Mouse (Mus musculus) CH12.LX (cell line): Measurements from ENCODE around the gene Gm13539. TPM values are rescaled to one million over a fixed set of nuclear protein-coding genes. Genes with fewer than 3 reads are reported as not detected.

Experiments used
- DNase-seq: peaks from one replicate; pipeline ENCODE4 v3.0.0-alpha.2; 2013; ENCODE audit errors: extremely low read depth
- H3K27ac ChIP-seq: 2 replicates; pipeline ENCODE4 v1.5.1; 2012; ENCODE audit warnings: low read depth, mild to moderate bottlenecking, control low read depth, moderate library complexity; ENCODE audit not compliant: insufficient read depth
- H3K27me3 ChIP-seq: replicated peaks from 2 replicates; pipeline ENCODE3; 2012; ENCODE audit warnings: inconsistent platforms
- H3K36me3 ChIP-seq, 2 experiments: replicated peaks in 1 of 2; 2 replicates each; pipeline versions ENCODE3 to v1.6.1; 2012; ENCODE audit warnings: inconsistent platforms in 1 of 2, low read length in 1 of 2, mild to moderate bottlenecking in 1 of 2, mixed read lengths in 1 of 2, moderate library complexity in 1 of 2; ENCODE audit not compliant: control insufficient read depth in 1 of 2, insufficient read depth in 1 of 2
- H3K4me1 ChIP-seq, 2 experiments: 2 replicates each; pipeline ENCODE4 v1.6.1; 2012; ENCODE audit warnings: inconsistent platforms in 1 of 2, moderate library complexity in 1 of 2; ENCODE audit not compliant: insufficient read depth in 2 of 2, control insufficient read depth in 1 of 2
- H3K4me2 ChIP-seq: 2 replicates; pipeline ENCODE4 v1.6.1; 2012; ENCODE audit warnings: low read depth, mild to moderate bottlenecking, control low read depth; ENCODE audit not compliant: poor library complexity, insufficient read depth, severe bottlenecking
- H3K4me3 ChIP-seq, 3 experiments: fragments of 150-350 bp in 1 of 3; sonication (generic) in 1 of 3; replicated peaks in 1 of 3; 2 replicates each; pipeline versions ENCODE3 to v1.5.1; 2011 to 2012; ENCODE audit warnings: low read depth in 2 of 3, low read length in 2 of 3, mild to moderate bottlenecking in 2 of 3, moderate library complexity in 2 of 3, control low read depth in 1 of 3, improper control_type of control experiment in 1 of 3, inconsistent platforms in 1 of 3, mixed read lengths in 1 of 3; ENCODE audit not compliant: poor library complexity in 1 of 3
- H3K79me2 ChIP-seq: replicated peaks from 2 replicates; pipeline ENCODE4 v1.6.1; 2012; ENCODE audit warnings: mild to moderate bottlenecking, moderate library complexity; ENCODE audit not compliant: control insufficient read depth, poor library complexity, insufficient read depth, severe bottlenecking; ENCODE audit errors: extremely low read depth
- H3K9ac ChIP-seq: 2 replicates; pipeline ENCODE4 v1.6.1; 2012; ENCODE audit warnings: low read depth, mild to moderate bottlenecking, control low read depth, moderate library complexity; ENCODE audit not compliant: insufficient read depth
- H3K9me3 ChIP-seq: replicated peaks from 2 replicates; pipeline ENCODE3; 2012; ENCODE audit warnings: low read length, inconsistent platforms, mixed read lengths
- CHD2 ChIP-seq: IDR thresholded peaks from 2 replicates; pipeline ENCODE4 v1.6.1; 2011; ENCODE audit warnings: low read length, improper control_type of control experiment
- CTCF ChIP-seq, 2 experiments: IDR thresholded peaks in 1 of 2; conservative IDR thresholded peaks in 1 of 2; 2 replicates each; pipeline ENCODE4 v1.5.1; 2011 to 2012; ENCODE audit warnings: low read depth in 2 of 2, low read length in 2 of 2, improper control_type of control experiment in 1 of 2, inconsistent platforms in 1 of 2, mild to moderate bottlenecking in 1 of 2, moderate library complexity in 1 of 2
- E2F4 ChIP-seq: IDR thresholded peaks from 2 replicates; pipeline ENCODE4 v1.6.1; 2011; ENCODE audit warnings: low read depth, low read length, improper control_type of control experiment; ENCODE audit not compliant: insufficient replicate concordance
- ELF1 ChIP-seq: IDR thresholded peaks from 2 replicates; pipeline ENCODE4 v1.6.1; 2014; ENCODE audit warnings: low read depth, mild to moderate bottlenecking, inconsistent platforms, low read length, improper control_type of control experiment
- EP300 ChIP-seq: IDR thresholded peaks from 2 replicates; pipeline ENCODE4 v1.6.1; 2011; ENCODE audit warnings: low read length, improper control_type of control experiment
- ETS1 ChIP-seq: conservative IDR thresholded peaks from 2 replicates; pipeline ENCODE4 v1.6.1; 2012; ENCODE audit warnings: low read depth, mild to moderate bottlenecking, inconsistent platforms, low read length, improper control_type of control experiment, moderate library complexity
- HCFC1 ChIP-seq: IDR thresholded peaks from 2 replicates; pipeline ENCODE4 v1.6.1; 2012; ENCODE audit warnings: low read depth, mild to moderate bottlenecking, inconsistent platforms, low read length, improper control_type of control experiment
- JUN ChIP-seq: IDR thresholded peaks from 2 replicates; pipeline ENCODE4 v1.6.1; 2011; ENCODE audit warnings: low read depth, mild to moderate bottlenecking, low read length, improper control_type of control experiment, moderate library complexity; ENCODE audit not compliant: insufficient read depth
- JUND ChIP-seq: conservative IDR thresholded peaks from 2 replicates; pipeline ENCODE4 v1.6.1; 2011; ENCODE audit warnings: low read depth, low read length, improper control_type of control experiment
- MAFK ChIP-seq: IDR thresholded peaks from 2 replicates; pipeline ENCODE4 v1.6.1; 2011; ENCODE audit warnings: low read length, improper control_type of control experiment; ENCODE audit not compliant: insufficient replicate concordance
- MAX ChIP-seq: IDR thresholded peaks from 2 replicates; pipeline ENCODE4 v1.6.1; 2011; ENCODE audit warnings: low read length, improper control_type of control experiment
- MAZ ChIP-seq: IDR thresholded peaks from 2 replicates; pipeline ENCODE4 v1.6.1; 2012; ENCODE audit warnings: low read depth, mild to moderate bottlenecking, inconsistent platforms, low read length, improper control_type of control experiment, moderate library complexity
- MXI1 ChIP-seq: IDR thresholded peaks from 2 replicates; pipeline ENCODE4 v1.6.1; 2011; ENCODE audit warnings: mild to moderate bottlenecking, low read depth, low read length, improper control_type of control experiment
- MYC ChIP-seq: IDR thresholded peaks from 2 replicates; pipeline ENCODE4 v1.6.1; 2011; ENCODE audit warnings: low read depth, mild to moderate bottlenecking, improper control_type of control experiment, low read length
- NELFE ChIP-seq: IDR thresholded peaks from 2 replicates; pipeline ENCODE4 v1.6.1; 2011; ENCODE audit warnings: low read depth, low read length, improper control_type of control experiment
- NRF1 ChIP-seq: IDR thresholded peaks from 2 replicates; pipeline ENCODE4 v1.6.1; 2014; ENCODE audit warnings: low read depth, mild to moderate bottlenecking, inconsistent platforms, low read length, improper control_type of control experiment, moderate library complexity
- POLR2A ChIP-seq: IDR thresholded peaks from 2 replicates; pipeline ENCODE4 v1.6.1; 2011; ENCODE audit warnings: low read depth, mild to moderate bottlenecking, improper control_type of control experiment, low read length
- RAD21 ChIP-seq: IDR thresholded peaks from 2 replicates; pipeline ENCODE4 v1.6.1; 2011; ENCODE audit warnings: low read depth, mild to moderate bottlenecking, low read length, improper control_type of control experiment, moderate library complexity
- RCOR1 ChIP-seq: conservative IDR thresholded peaks from 2 replicates; pipeline ENCODE4 v1.6.1; 2012; ENCODE audit warnings: low read depth, mild to moderate bottlenecking, inconsistent platforms, low read length, improper control_type of control experiment
- SIN3A ChIP-seq: IDR thresholded peaks from 2 replicates; pipeline ENCODE4 v1.6.1; 2012; ENCODE audit warnings: low read length, improper control_type of control experiment, inconsistent platforms
- SMC3 ChIP-seq: IDR thresholded peaks from 2 replicates; pipeline ENCODE4 v1.6.1; 2011; ENCODE audit warnings: low read depth, low read length, improper control_type of control experiment
- TBP ChIP-seq: conservative IDR thresholded peaks from 2 replicates; pipeline ENCODE4 v1.6.1; 2011; ENCODE audit warnings: low read depth, low read length, improper control_type of control experiment
- TCF12 ChIP-seq: IDR thresholded peaks from 2 replicates; pipeline ENCODE4 v1.6.1; 2014; ENCODE audit warnings: low read depth, mild to moderate bottlenecking, inconsistent platforms, low read length, improper control_type of control experiment
- UBTF ChIP-seq: IDR thresholded peaks from 2 replicates; pipeline ENCODE4 v1.6.1; 2012; ENCODE audit warnings: low read depth, mild to moderate bottlenecking, inconsistent platforms, low read length, improper control_type of control experiment, moderate library complexity
- ZC3H11A ChIP-seq: IDR thresholded peaks from 2 replicates; pipeline ENCODE4 v1.6.1; 2012; ENCODE audit warnings: low read depth, mild to moderate bottlenecking, inconsistent platforms, low read length, improper control_type of control experiment
- ZMIZ1 ChIP-seq: IDR thresholded peaks from 2 replicates; pipeline ENCODE4 v1.6.1; 2012; ENCODE audit warnings: low read depth, mild to moderate bottlenecking, inconsistent platforms, low read length, improper control_type of control experiment
- ZNF384 ChIP-seq: IDR thresholded peaks from 2 replicates; pipeline ENCODE4 v1.6.1; 2012; ENCODE audit warnings: low read depth, low read length, improper control_type of control experiment, inconsistent platforms
- dilution Hi-C: fragments of 300-500 bp; cut with MboI; formaldehyde crosslinking; loops from 2 replicates; pipeline ENCODE4 v1.14.3; 2020; ENCODE audit warnings: low sequenced_read_pairs; ENCODE audit not compliant: extremely low pct_unique_long_range_greater_than_20kb, extremely low pct_ligation_motif_present
- in situ Hi-C: fragments of 300-500 bp; cut with MboI; formaldehyde crosslinking; loops from 3 replicates; pipeline ENCODE4 v1.14.3; 2019; ENCODE audit warnings: low sequenced_read_pairs, low pct_ligation_motif_present, low pct_unique_long_range_greater_than_20kb, mixed read lengths
- polyA plus RNA-seq: library from polyadenylated mRNA; unstranded; fragments of >175 nt; gene quantifications from 2 replicates; pipeline ENCODE4 v1.2.1, GENCODE M21; 2012; ENCODE audit warnings: low read depth; ENCODE audit not compliant: insufficient read length
- total RNA-seq, 2 experiments: library from RNA; depleted of rRNA; stranded (reverse); fragments of 300-350 nt in 1 of 2; fragments of >200 nt in 1 of 2; gene quantifications; 2 replicates each; pipeline ENCODE4 v1.2.3; 2012 to 2014

The Gm13539 gene
- total and polyA plus RNA-seq, 3 experiments: not detected

- DNase-seq: no peak
- peaks cover 75% of the 10 kb centered on the region for H3K27me3 ChIP-seq
- no peak overlapping the region for H3K4me3 ChIP-seq
- no peak overlapping the region for H3K4me2 ChIP-seq
- TF ChIP-seq HCFC1 (no peak), ETS1 (no peak), E2F4 (no peak), MYC (no peak), MAX (no peak), ZC3H11A (no peak), JUND (no peak), POLR2A (no peak), EP300 (no peak), UBTF (no peak), SMC3 (no peak), ELF1 (no peak), MAFK (no peak), ZMIZ1 (no peak), NRF1 (no peak), SIN3A (no peak), CTCF (conservative IDR thresholded peaks at IDR 0.05 in 1 of 2, IDR thresholded peaks at IDR 0.05 in 1 of 2; ENCODE audit: low read depth in 2 of 2, low read length in 2 of 2) (no peak), CHD2 (no peak), JUN (no peak), RCOR1 (no peak)
- H3K4me1 ChIP-seq: no peaks in the 10 kb centered on the region
- in situ Hi-C loops (no loop called here), dilution Hi-C loops (no loop called here)
- H3K9me3 ChIP-seq: no peaks in the 10 kb centered on the region
- no peaks in the 10 kb centered on the region for H3K79me2 ChIP-seq
- H3K36me3 ChIP-seq: no peaks in the 10 kb centered on the region
- no peak overlapping the region for H3K27ac ChIP-seq
- H3K9ac ChIP-seq: no peak overlapping the region
These were observed 42.7 kb downstream of the Gm13539 start for GRCm38 (mm10) chr2:25824751-25825150.

DNA sequence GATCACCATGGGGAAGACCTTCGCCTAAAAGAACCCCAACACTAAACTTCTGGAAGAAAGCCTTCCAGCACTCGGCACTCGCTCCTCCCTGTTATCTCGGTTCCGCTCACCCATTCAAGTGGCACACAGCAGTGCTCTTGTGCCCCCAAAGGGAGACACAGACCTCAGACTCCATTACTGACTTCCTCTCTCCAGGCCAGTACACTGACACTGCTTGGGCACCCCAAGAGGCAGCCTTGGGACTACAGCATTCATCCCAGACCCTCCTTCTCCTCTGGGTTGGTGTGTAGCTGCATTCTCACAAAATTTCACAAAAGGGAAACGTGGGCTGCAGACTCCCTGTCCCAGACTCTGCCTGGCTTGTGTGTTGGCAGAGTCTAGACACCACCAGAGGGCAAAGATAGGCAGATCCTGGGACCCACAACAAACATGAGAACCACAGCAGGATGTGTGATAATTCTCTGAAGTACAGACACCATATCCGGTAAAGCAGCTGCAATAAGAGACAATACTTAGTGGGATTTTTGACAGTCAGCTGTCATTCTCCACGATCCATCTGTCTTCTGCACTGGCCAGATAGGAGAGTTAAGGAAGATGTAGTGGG, 46.4 kb downstream of the Gm13539 start:
- Histone ChIP-seq H3K27me3 (peaks cover 56% of the 10 kb centered on the region), H3K79me2 (no peaks in the 10 kb centered on the region), H3K27ac (no peak overlapping the region), H3K4me2 (no peak overlapping the region), H3K4me3 (no peak overlapping the region), H3K9ac (no peak overlapping the region), H3K4me1 (no peaks in the 10 kb centered on the region), H3K9me3 (no peaks in the 10 kb centered on the region), H3K36me3 (no peaks in the 10 kb centered on the region)
- in situ Hi-C loops (no loop called here), dilution Hi-C loops (no loop called here)
- no peak for DNase-seq
- TF ChIP-seq TCF12 (no peak), RAD21 (no peak), ZMIZ1 (no peak), MAZ (no peak), NELFE (no peak), SIN3A (no peak), TBP (no peak), ZC3H11A (no peak), RCOR1 (no peak), MXI1 (no peak), CTCF (conservative IDR thresholded peaks at IDR 0.05 in 1 of 2, IDR thresholded peaks at IDR 0.05 in 1 of 2; ENCODE audit: low read depth in 2 of 2, low read length in 2 of 2) (no peak), EP300 (no peak), ZNF384 (no peak), CHD2 (no peak), MAX (no peak), MAFK (no peak), ELF1 (no peak), ETS1 (no peak), POLR2A (no peak)
